Mouse (Mus musculus) T-helper 2 cell (primary cell): ENCODE measurements around the gene Map1b.

Experiments used
- in situ Hi-C: fragments of 300-600 bp; cut with MboI, MseI; formaldehyde crosslinking; loops from one replicate; pipeline ENCODE4 v1.15.1; 2025; ENCODE audit warnings: high pct_unique_total_duplicates

The Map1b gene

DNA sequence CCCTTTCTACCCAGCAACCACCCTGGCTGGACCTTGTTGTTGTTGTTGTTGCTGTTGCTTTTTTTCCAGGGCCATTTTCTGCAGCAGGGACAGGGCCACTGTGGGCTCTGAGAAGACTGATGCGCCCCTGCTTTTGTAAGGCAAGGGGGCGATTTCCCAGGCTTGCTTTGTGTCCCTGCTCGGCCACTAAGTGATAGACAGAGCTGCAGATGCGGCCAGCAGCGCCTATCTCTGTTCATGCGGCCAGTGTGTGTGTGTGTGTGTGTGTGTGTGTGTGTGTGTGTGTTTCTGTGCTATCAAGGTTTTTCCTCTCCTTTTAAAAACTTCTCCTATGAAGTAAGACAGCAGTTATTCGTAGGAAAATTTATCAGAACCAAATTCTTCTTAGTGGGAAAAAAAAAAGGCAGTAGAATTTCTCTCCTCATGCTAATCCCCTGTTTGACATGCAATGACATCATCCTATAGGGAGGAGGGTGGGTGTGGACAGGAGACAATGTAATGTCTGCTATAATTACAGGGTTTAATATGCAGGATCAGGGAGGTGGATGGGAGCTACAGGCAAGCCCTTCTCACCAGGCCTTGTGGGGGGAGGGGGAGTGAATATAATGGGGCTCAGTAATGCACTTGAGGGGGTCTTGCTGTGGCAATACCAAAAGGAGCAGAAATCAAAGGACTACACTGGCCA, 23.6 kb downstream of the Map1b start:
- in situ Hi-C loops = no loop called here

DNA sequence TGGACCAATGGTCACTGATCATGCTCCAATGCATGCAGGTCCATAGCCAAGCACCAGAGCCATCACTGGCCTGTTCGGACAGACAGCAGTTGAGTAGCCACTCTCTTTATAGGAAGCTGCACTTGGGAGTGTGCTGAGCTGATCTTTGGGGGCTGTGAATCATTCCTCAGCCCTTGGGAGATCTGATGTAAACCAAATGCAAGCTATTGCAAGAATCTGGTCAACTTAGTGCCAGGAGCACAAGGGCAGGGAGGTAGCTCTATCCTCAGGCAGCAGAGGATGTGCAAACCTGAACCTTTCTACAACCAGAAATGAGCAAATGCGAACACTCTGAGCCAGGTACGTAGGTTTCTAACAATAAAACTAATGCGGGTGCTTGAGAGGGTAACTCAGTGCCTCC, 26.3 kb downstream of the Map1b start:
- in situ Hi-C loops = no loop called here

GRCm38 (mm10) chr13:99489175-99489574, 27.2 kb downstream of the Map1b start:
- in situ Hi-C loops = no loop called here

DNA sequence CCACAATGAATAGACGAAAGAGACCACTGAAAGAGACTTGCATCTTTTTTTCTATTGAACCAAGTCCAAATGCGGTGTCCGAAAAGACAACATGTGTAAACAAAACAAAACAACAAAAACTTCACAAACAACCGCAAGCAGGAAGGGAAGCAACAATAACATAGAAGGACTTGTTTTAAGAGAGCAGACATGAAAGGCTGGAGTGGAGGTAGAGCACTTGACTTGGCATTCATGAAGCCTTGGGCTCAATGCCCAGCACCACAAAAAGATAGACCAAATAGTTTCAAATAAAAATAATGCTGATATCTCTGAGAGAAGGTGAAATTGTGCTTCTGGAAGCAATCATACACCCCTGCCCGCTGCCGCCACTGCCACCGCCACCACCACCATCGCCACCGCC, 30.5 kb downstream of the Map1b start:
- in situ Hi-C loops = no loop called here

DNA sequence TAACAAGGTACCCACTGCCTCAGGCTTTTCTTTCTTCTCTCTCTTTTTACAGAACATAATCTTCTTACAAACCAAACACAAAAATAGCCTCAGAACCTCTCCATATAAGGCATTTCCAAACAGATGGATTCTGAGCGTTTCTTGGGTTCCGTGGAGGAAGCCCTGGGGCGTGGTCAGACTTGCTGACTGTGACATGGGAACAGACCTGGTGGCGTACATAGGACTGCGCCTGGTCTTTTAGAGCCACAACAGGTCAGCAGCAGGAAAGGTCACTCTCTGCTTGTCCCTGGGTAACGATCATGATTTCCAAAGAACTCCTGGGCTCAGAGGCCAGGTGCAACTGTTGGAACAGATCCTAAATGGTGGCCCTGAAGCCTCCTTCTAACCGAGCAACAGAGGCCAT, 31.0 kb downstream of the Map1b start:
- in situ Hi-C loops = no loop called here

DNA sequence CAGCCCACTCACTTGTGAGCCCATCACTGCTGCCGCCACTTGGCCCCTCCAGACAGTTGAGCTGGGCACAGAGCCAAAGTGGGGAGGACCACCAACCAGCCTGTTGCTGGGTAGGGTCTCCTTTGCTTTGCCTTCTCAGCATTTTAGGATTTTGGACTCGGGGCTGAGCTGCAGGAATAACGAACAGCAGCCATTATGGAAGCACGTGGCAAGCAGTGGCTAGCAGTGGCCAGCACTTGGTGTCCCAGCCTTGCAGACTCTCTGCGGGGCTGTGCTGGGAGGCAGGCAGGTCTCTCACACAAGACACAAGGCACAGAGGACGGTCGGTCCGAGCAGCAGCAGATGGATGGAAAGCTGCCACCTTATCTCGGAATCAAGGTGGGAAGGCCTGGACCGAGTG, 31.4 kb downstream of the Map1b start:
- in situ Hi-C loops = no loop called here

GRCm38 (mm10) chr13:99483433-99483832, 32.9 kb downstream of the Map1b start:
- in situ Hi-C loops = no loop called here

DNA sequence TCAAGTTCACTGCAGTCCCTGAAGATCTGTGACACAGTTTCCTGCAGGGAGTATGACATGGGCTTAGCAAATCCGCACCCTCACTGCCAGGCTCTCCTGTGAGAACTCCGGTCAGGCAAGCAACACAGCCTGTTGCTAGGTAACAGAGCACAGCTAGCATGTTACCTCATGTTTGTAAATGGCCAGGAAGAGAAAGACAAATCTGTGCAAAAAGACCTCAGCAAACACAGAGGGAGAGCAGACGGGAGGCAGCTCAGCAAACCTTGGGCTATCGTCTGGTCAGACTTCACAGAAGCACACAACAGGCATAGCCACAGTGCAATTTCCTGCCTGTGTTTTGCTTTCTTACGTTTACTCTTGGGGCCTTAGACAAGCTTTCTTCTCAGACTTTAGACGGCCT, 40.9 kb downstream of the Map1b start:
- in situ Hi-C loops = no loop called here

GRCm38 (mm10) chr13:99475033-99475432, 41.3 kb downstream of the Map1b start:
- in situ Hi-C loops = no loop called here

DNA sequence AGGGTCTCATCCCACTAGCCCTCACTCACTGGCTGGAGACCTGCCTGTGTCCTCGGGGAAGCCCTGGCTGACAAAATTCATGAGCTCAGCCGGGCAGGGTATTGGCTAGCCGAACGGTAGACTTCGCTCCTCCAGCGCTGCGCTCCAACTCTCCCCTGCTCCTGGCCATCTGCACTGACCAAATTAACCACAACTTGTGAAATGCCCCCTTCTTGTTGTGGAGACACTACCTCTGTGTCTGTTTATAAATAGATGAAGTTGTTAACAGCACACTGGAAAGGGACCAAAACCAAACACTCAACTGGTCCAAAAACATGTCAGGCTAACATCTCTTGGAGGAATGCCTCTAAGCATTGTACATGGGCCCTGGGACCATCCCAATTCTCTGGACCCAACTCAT, 42.2 kb downstream of the Map1b start:
- in situ Hi-C loops = no loop called here

- in situ Hi-C loops = no loop called here
Observed at GRCm38 (mm10) chr13:99472028-99472427, 44.3 kb downstream of the Map1b start.

- in situ Hi-C loops = no loop called here
Observed at GRCm38 (mm10) chr13:99470084-99470483, 46.3 kb downstream of the Map1b start.

DNA sequence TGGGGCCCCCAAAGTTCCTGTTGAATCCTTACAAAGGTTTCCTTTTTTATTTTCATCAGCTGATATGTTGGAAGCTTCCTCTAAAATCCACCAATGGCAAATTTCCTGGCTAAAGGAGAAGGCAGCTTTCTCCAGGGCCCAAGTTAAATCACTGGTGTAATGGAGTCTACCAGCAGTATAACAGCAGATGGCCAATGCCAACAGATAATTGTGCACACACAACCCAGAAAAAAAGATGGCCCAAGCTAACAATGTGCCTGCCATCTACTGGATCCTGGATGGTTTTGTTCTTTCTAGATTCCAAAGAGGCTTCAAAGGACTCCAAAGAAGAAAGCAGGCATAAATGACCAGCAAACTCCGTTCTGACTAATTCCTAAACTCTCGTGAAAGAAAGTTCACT, 48.1 kb downstream of the Map1b start:
- in situ Hi-C loops = no loop called here

DNA sequence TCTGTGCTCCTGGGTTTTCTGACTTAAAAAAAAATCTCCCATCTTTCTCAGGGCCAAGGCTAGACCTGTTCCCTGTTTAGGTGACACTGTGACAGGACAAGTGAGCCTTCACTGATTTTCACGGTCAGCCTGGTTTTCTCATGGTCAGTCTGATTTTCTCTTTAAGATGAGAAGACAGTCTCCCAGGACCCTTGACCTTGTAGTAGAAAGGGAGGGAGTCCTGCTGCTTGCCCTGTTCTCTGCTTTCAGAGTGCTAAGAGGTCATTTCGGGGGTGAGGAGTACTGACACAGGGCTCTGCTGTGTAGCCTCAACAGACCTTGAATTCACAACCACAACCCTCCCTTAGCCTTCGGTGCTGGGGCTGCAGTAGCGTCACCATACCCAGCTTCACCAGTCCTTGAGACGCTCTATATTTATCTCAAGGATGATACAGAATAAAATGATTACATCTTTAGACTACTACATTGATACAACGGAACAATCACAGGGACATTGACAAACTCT, 49.5 kb downstream of the Map1b start:
- in situ Hi-C loops = no loop called here

- in situ Hi-C loops = no loop called here
Observed at GRCm38 (mm10) chr13:99466064-99466463, 50.3 kb downstream of the Map1b start.

- in situ Hi-C loops = no loop called here
Observed at GRCm38 (mm10) chr13:99464551-99464950, 51.8 kb downstream of the Map1b start.

GRCm38 (mm10) chr13:99461886-99462285, 54.5 kb downstream of the Map1b start:
- in situ Hi-C loops = no loop called here

DNA sequence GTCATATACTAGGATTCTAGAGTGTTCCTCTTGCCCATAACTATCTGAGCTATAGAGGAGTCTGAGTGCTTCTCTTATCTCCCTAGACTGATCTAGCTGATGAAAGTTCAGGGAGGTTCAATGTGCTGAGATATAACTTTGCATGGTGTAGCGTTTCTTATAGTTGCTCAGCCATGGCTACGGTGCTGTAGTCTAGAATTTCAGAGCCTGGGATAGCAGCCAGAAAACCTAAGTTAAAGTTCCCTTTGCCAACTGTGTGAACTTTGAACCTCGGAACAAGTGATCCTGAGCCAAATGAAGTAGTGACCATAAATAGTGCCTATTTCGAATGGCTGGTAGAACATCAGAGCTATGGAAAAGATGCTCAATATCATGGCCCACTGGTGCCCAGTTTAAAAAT, 56.7 kb downstream of the Map1b start:
- in situ Hi-C loops = loop anchor here (10.0 kb wide), 1 partner anchor 755 kb away; no protein-coding TSS in a partner anchor

GRCm38 (mm10) chr13:99458658-99459386, 57.5 kb downstream of the Map1b start:
- in situ Hi-C loops = loop anchor here (10.0 kb wide), 1 partner anchor 756 kb away; no protein-coding TSS in a partner anchor

GRCm38 (mm10) chr13:99454977-99455376, 61.4 kb downstream of the Map1b start:
- in situ Hi-C loops = loop anchor here (10.0 kb wide), 1 partner anchor 760 kb away; no protein-coding TSS in a partner anchor

DNA sequence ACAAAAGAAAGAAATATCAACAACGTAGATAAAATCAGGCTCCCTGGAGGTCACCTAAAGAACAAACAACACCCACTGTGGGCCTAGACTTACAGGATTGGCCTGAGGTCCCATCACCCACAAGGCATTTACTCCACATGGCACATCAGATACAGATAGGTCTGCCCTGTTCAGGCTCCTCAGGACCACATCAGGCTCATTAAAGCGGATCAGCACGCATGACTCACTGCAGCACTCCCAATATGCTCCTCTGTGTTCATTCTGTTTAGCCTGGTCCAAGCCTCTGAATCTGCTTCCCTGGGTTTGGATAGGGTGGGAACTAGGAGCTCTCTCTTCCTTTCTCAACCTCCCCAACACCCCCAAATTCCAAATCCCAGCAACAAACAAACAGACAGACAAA, 63.9 kb downstream of the Map1b start:
- in situ Hi-C loops = loop anchor here (10.0 kb wide), 1 partner anchor 762 kb away; no protein-coding TSS in a partner anchor

GRCm38 (mm10) chr13:99451276-99451675, 65.1 kb downstream of the Map1b start:
- in situ Hi-C loops = loop anchor here (10.0 kb wide), 1 partner anchor 764 kb away; no protein-coding TSS in a partner anchor

DNA sequence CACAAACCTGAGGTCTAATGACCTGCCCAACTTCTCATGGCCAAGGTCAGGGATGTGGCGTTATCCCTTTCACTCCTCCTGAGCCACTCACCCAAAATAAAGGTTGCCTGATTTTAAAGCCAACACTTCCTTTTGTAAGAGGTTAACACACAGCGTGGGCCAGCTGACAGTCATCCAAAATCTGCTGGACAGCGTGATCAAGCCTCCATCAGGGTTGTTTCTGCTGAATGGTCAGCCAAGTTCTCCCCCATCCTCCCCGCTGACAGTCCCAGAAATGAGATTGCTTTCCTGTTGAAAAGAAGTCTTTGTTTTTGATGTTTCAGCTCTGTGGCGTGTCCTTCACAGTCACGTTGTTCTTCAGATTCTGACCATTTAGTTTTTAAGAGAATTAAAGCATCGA, 65.6 kb downstream of the Map1b start:
- in situ Hi-C loops = loop anchor here (10.0 kb wide), 1 partner anchor 764 kb away; no protein-coding TSS in a partner anchor
